Mouse (Mus musculus): ENCODE measurements around the gene Fbxo47. TPM values are rescaled to one million over a fixed set of nuclear protein-coding genes. Genes with fewer than 3 reads are reported as not detected.

Fbxo47 gene
- polyA plus RNA-seq, 1 experiment from 2014 or later: 0.66 TPM

DNA sequence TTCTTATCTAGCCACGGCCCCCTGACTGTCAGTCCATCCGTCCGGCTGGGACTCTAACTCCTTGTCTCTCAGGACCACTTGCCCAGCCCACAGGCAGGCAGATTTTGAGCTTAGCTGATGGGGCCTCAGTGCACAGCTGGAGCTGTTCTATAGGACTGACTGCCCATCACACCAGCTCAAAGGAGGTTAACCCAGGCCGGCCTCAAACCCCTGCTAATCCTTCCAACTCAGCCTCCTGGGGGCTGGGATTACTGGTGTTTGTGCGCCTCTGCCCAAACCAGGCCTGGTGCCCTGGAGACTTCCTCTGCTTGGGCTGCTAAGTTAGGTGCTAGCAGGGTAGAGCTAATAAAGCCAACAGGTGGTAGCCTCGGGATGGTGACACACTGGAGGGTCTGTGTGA lies 66.0 kb downstream of the Fbxo47 start:
- no peaks in the 10 kb centered on the region for H3K36me3 ChIP-seq (ENCODE audit: control insufficient read depth, insufficient read depth, low read length)
- H3K4me1 ChIP-seq (ENCODE audit: control insufficient read depth, insufficient read depth, low read length): peaks cover 51% of the 10 kb centered on the region
- no peak overlapping the region for H3K4me3 ChIP-seq (ENCODE audit: low read depth, low read length)
- no peaks in the 10 kb centered on the region for H3K27me3 ChIP-seq (ENCODE audit: control insufficient read depth, insufficient read depth, low read length)
- H3K4me2 ChIP-seq: no peak overlapping the region
- ATAC-seq (replicated peaks; ENCODE audit: insufficient number of reproducible peaks, low FRiP score, low TSS enrichment): no peak
- H3K27ac ChIP-seq (ENCODE audit: low read depth, low read length): no peak overlapping the region
- H3K9ac ChIP-seq (ENCODE audit: low read depth, low read length): no peak overlapping the region
- H3K9me3 ChIP-seq (replicated peaks; ENCODE audit: control insufficient read depth, low read length): no peaks in the 10 kb centered on the region
- WGBS (ENCODE audit: insufficient replicate concordance): 38% methylated on average over 6 of the region's 6 CpGs

DNA sequence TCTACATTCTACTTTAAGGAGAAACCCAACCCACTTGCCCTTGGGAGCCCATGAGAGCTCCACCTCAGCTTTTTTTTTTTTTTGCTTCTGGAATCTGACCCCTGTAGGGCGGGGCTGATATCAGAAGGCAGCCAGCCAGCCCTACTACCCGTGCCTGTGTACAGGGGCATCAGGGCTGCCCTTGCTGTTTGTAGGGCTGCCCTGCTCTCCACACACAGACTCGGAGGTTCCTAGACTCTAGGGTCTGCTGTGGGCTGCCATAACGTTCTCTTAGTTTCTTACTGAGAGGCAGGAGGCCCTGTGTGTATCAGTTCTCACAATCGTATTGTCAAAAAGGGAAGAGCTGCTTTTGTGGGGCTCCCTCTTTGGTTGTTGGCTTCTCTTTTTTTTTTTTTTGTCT lies 66.6 kb downstream of the Fbxo47 start:
- no peak overlapping the region for H3K9ac ChIP-seq (ENCODE audit: low read depth, low read length)
- peaks cover 58% of the 10 kb centered on the region for H3K4me1 ChIP-seq (ENCODE audit: control insufficient read depth, insufficient read depth, low read length)
- no peak for ATAC-seq (replicated peaks; ENCODE audit: insufficient number of reproducible peaks, low FRiP score, low TSS enrichment)

DNA sequence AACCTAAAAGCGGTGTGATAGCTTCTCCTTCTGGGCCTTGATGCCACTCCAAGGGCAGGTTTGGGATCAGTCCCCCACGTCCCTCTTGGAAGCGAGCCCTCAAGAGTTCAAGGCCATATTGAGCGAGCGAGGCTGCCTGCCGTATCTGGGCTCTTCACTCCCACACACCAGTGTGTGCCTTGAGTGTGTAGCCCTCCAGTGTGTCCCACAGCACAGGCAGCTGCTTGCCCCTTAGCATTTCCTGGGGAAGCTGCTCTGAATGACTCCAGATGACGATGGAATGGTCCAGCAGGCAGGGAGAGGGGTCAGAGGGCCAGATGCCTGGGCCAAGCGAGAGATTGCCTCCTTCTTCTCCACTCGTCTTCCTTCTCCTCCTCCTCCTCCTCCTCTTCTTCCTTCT lies 67.0 kb downstream of the Fbxo47 start:
- Histone ChIP-seq H3K4me3 (ENCODE audit: low read depth, low read length) (no peak overlapping the region), H3K27ac (ENCODE audit: low read depth, low read length) (peak overlapping the region; percentile 35; the same call in 1 of the 2 replicates), H3K4me1 (ENCODE audit: control insufficient read depth, insufficient read depth, low read length) (peaks cover 62% of the 10 kb centered on the region), H3K27me3 (ENCODE audit: control insufficient read depth, insufficient read depth, low read length) (no peaks in the 10 kb centered on the region), H3K9ac (ENCODE audit: low read depth, low read length) (no peak overlapping the region), H3K36me3 (ENCODE audit: control insufficient read depth, insufficient read depth, low read length) (no peaks in the 10 kb centered on the region), H3K9me3 (replicated peaks; ENCODE audit: control insufficient read depth, low read length) (no peaks in the 10 kb centered on the region), H3K4me2 (no peak overlapping the region)
- WGBS (ENCODE audit: insufficient replicate concordance): 44% methylated on average over 9 of the region's 9 CpGs
- ATAC-seq (replicated peaks; ENCODE audit: insufficient number of reproducible peaks, low FRiP score, low TSS enrichment): no peak

More for the DNA sequence above, 66.6 kb downstream of the Fbxo47 start:
- Histone ChIP-seq H3K9me3 (replicated peaks; ENCODE audit: control insufficient read depth, low read length) (no peaks in the 10 kb centered on the region), H3K36me3 (ENCODE audit: control insufficient read depth, insufficient read depth, low read length) (no peaks in the 10 kb centered on the region), H3K4me2 (no peak overlapping the region), H3K27ac (ENCODE audit: low read depth, low read length) (peak overlapping the region; percentile 35; the same call in 1 of the 2 replicates), H3K4me3 (ENCODE audit: low read depth, low read length) (no peak overlapping the region), H3K27me3 (ENCODE audit: control insufficient read depth, insufficient read depth, low read length) (no peaks in the 10 kb centered on the region)
- 32% methylated on average over 5 of the region's 5 CpGs for WGBS (ENCODE audit: insufficient replicate concordance)

DNA sequence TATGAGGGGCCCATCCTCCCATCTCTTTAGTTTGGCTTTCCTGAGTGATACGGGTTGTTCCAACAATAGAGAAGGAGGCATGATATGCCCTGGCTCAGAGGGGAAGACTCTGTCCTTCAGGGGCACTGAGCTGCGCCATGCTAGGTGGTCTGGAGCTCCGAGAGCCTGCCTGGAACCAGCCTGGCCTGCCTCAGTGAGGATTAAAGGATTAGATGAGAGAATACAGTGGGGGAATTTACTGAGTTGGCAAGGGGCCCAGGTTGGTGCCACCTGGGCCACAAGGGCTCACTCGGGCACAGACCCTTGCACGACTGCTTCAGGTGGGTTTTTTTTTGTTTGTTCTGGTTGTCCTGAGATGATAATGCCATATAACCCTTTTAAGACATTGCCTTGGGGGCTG lies 67.8 kb downstream of the Fbxo47 start:
- 72% methylated on average over 5 of the region's 5 CpGs for WGBS (ENCODE audit: insufficient replicate concordance)

DNA sequence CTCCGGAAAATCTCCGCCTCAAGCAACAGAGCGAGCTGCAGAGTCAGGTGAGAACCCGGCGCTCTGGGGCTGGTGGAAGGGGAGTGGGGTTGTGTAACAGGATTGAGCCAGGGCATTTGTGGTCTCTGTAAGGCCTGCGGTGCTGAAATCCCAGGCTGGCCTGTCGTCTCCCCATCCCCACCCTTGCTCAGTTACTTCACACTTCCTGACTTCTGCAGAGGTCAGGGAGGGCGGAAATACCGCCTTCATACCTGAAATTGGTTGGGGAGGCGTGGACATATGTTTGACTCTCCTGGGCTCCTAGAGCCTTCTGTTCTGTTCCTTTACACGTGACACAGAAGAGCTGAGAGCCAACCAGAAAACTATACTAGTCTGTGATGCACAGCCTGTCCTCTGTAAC lies 68.2 kb downstream of the Fbxo47 start:
- Histone ChIP-seq H3K36me3 (ENCODE audit: control insufficient read depth, insufficient read depth, low read length) (no peaks in the 10 kb centered on the region), H3K4me1 (ENCODE audit: control insufficient read depth, insufficient read depth, low read length) (peaks cover 62% of the 10 kb centered on the region), H3K27ac (ENCODE audit: low read depth, low read length) (no peak overlapping the region), H3K4me2 (no peak overlapping the region), H3K4me3 (ENCODE audit: low read depth, low read length) (no peak overlapping the region), H3K9me3 (replicated peaks; ENCODE audit: control insufficient read depth, low read length) (no peaks in the 10 kb centered on the region), H3K9ac (ENCODE audit: low read depth, low read length) (no peak overlapping the region), H3K27me3 (ENCODE audit: control insufficient read depth, insufficient read depth, low read length) (no peaks in the 10 kb centered on the region)
- ATAC-seq (replicated peaks; ENCODE audit: insufficient number of reproducible peaks, low FRiP score, low TSS enrichment): no peak
- 70% methylated on average over 11 of the region's 11 CpGs for WGBS (ENCODE audit: insufficient replicate concordance)

More for the DNA sequence above, 67.8 kb downstream of the Fbxo47 start:
- Histone ChIP-seq H3K27ac (ENCODE audit: low read depth, low read length) (no peak overlapping the region), H3K36me3 (ENCODE audit: control insufficient read depth, insufficient read depth, low read length) (no peaks in the 10 kb centered on the region), H3K4me2 (no peak overlapping the region), H3K27me3 (ENCODE audit: control insufficient read depth, insufficient read depth, low read length) (no peaks in the 10 kb centered on the region), H3K4me3 (ENCODE audit: low read depth, low read length) (no peak overlapping the region), H3K9me3 (replicated peaks; ENCODE audit: control insufficient read depth, low read length) (no peaks in the 10 kb centered on the region), H3K4me1 (ENCODE audit: control insufficient read depth, insufficient read depth, low read length) (peaks cover 65% of the 10 kb centered on the region), H3K9ac (ENCODE audit: low read depth, low read length) (no peak overlapping the region)
- ATAC-seq (replicated peaks; ENCODE audit: insufficient number of reproducible peaks, low FRiP score, low TSS enrichment): no peak

DNA sequence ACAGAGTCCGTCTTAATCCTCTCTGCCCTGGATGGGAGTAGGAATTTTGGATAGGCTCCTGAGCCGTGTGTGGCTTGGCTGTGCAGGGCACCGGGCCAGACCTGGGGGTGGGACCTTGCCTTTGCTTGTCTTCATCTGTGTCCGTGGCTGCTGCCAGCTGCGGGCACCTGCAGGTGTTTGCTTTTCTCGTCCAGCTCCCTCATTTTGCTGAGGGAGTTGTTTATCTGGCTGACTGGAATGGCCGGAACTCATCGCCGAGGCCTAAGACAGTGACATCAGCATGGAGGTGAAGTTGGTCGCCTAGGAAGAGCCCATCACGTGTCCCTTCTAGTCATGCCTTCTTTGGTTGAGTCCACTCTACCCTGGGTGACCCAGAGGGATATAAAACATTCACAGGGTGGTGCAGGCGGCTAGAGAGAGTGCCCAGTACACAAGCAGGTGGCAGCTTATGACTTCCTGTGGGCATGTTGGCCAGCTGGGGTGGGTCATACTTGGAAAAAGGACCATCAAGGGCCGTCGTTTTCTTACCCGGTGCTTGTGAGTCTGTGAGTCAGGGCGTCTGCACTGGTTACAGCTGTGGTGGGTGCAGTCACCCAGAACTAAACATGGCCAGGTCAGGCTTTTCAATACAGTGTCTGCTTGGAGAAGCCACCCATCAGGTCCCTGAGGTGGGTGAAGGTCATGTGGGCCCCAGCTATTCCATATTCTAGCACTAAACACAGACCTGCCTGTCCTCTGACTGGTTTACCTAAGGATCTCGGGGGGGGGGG lies 70.0 kb downstream of the Fbxo47 start:
- ATAC-seq (replicated peaks; ENCODE audit: insufficient number of reproducible peaks, low FRiP score, low TSS enrichment): no peak
- Histone ChIP-seq H3K4me3 (ENCODE audit: low read depth, low read length) (no peak overlapping the region), H3K4me1 (ENCODE audit: control insufficient read depth, insufficient read depth, low read length) (peaks cover 73% of the 10 kb centered on the region), H3K36me3 (ENCODE audit: control insufficient read depth, insufficient read depth, low read length) (no peaks in the 10 kb centered on the region), H3K4me2 (no peak overlapping the region), H3K9ac (ENCODE audit: low read depth, low read length) (no peak overlapping the region), H3K27ac (ENCODE audit: low read depth, low read length) (no peak overlapping the region), H3K9me3 (replicated peaks; ENCODE audit: control insufficient read depth, low read length) (no peaks in the 10 kb centered on the region), H3K27me3 (ENCODE audit: control insufficient read depth, insufficient read depth, low read length) (no peaks in the 10 kb centered on the region)
- WGBS (ENCODE audit: insufficient replicate concordance): 80% methylated on average over 16 of the region's 17 CpGs

DNA sequence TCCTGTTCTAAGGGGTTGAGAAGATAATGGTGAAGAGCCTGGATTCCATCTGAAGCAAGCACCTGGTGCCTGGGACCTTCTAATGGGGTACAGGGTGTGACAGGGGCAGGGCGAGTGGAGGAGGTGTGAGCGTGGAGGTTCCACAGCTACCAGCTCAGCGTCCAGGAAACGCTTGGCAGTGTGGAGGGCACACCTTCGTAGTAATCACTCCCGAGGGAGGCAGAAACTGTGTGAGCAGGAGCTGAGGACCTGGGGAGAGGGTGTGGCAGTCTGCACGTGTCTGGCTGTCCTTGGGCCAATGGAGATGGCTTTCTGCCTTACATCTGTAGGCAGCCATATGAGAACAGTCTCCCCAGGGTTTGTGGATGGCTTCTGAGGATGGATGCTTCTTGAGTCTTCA lies 70.9 kb downstream of the Fbxo47 start:
- no peaks in the 10 kb centered on the region for H3K27me3 ChIP-seq (ENCODE audit: control insufficient read depth, insufficient read depth, low read length)
- no peaks in the 10 kb centered on the region for H3K9me3 ChIP-seq (replicated peaks; ENCODE audit: control insufficient read depth, low read length)
- no peak overlapping the region for H3K4me2 ChIP-seq
- ATAC-seq (replicated peaks; ENCODE audit: insufficient number of reproducible peaks, low FRiP score, low TSS enrichment): no peak
- no peak overlapping the region for H3K9ac ChIP-seq (ENCODE audit: low read depth, low read length)
- no peak overlapping the region for H3K4me3 ChIP-seq (ENCODE audit: low read depth, low read length)
- H3K27ac ChIP-seq (ENCODE audit: low read depth, low read length): no peak overlapping the region
- no peaks in the 10 kb centered on the region for H3K36me3 ChIP-seq (ENCODE audit: control insufficient read depth, insufficient read depth, low read length)
- H3K4me1 ChIP-seq (ENCODE audit: control insufficient read depth, insufficient read depth, low read length): peaks cover 73% of the 10 kb centered on the region
- 42% methylated on average over 7 of the region's 7 CpGs for WGBS (ENCODE audit: insufficient replicate concordance)

- Histone ChIP-seq H3K9ac (ENCODE audit: low read depth, low read length) (no peak overlapping the region), H3K27me3 (ENCODE audit: control insufficient read depth, insufficient read depth, low read length) (no peaks in the 10 kb centered on the region), H3K4me3 (ENCODE audit: low read depth, low read length) (no peak overlapping the region), H3K4me2 (no peak overlapping the region), H3K4me1 (ENCODE audit: control insufficient read depth, insufficient read depth, low read length) (peaks cover 73% of the 10 kb centered on the region), H3K36me3 (ENCODE audit: control insufficient read depth, insufficient read depth, low read length) (no peaks in the 10 kb centered on the region), H3K27ac (ENCODE audit: low read depth, low read length) (no peak overlapping the region), H3K9me3 (replicated peaks; ENCODE audit: control insufficient read depth, low read length) (no peaks in the 10 kb centered on the region)
- ATAC-seq (replicated peaks; ENCODE audit: insufficient number of reproducible peaks, low FRiP score, low TSS enrichment): no peak
- WGBS (ENCODE audit: insufficient replicate concordance): 56% methylated on average over 3 of the region's 3 CpGs
Measured at GRCm38 (mm10) chr11:97812491-97812921, 71.4 kb downstream of the Fbxo47 start.
